Mouse (Mus musculus) kidney, adult 8-10 months (tissue): ENCODE measurements around the gene Nmral1.
"Not testable (repeated sequence)": the region's sequence is repeated elsewhere in the genome, so short reads cannot be mapped to it uniquely, and the experiment has no call there.

Source experiments
- DNase-seq, 2 experiments: peaks; one replicate each; pipeline ENCODE4 v3.0.0; 2022

The Nmral1 gene

GRCm38 (mm10) chr16:4713861-4714710 lies 5.1 kb downstream of the Nmral1 start:
- no peak for DNase-seq

GRCm38 (mm10) chr16:4711173-4711572 lies 8.0 kb downstream of the Nmral1 start:
- DNase-seq, result no peak

- DNase-seq, result no peak
Measured at GRCm38 (mm10) chr16:4705541-4705940, 13.6 kb downstream of the Nmral1 start.

- DNase-seq, result no peak
Measured at GRCm38 (mm10) chr16:4702646-4703045, 16.5 kb downstream of the Nmral1 start.

- peak; percentile 42 to 47 for DNase-seq
Measured at GRCm38 (mm10) chr16:4701211-4701610, 17.9 kb downstream of the Nmral1 start.

- not testable (repeated sequence) for DNase-seq
Measured at GRCm38 (mm10) chr16:4689371-4689770, 29.8 kb downstream of the Nmral1 start.

- DNase-seq, result no peak
Measured at GRCm38 (mm10) chr16:4684457-4684791, 34.7 kb downstream of the Nmral1 start.

GRCm38 (mm10) chr16:4683581-4684456 lies 35.3 kb downstream of the Nmral1 start:
- peak; percentile 92 to 94 for DNase-seq

- no peak for DNase-seq
Measured at GRCm38 (mm10) chr16:4683193-4683580, 36.0 kb downstream of the Nmral1 start.

GRCm38 (mm10) chr16:4682628-4683179 lies 36.5 kb downstream of the Nmral1 start:
- no peak for DNase-seq

- DNase-seq, result not testable (repeated sequence)
Measured at GRCm38 (mm10) chr16:4680922-4681455, 38.2 kb downstream of the Nmral1 start.

- DNase-seq, result peak; percentile 94 to 95
Measured at GRCm38 (mm10) chr16:4679121-4680018, 39.8 kb downstream of the Nmral1 start, which contains the start of gene Coro7. Gene Coro7, minus strand, starts transcription at chr16:4679777.

GRCm38 (mm10) chr16:4678080-4678479 lies 41.1 kb downstream of the Nmral1 start:
- DNase-seq, result no peak

GRCm38 (mm10) chr16:4676836-4677235 lies 42.3 kb downstream of the Nmral1 start:
- DNase-seq, result no peak

- no peak for DNase-seq
Measured at GRCm38 (mm10) chr16:4674091-4674490, 45.1 kb downstream of the Nmral1 start.

GRCm38 (mm10) chr16:4670317-4670716 lies 48.8 kb downstream of the Nmral1 start:
- peak in 1 of 2 experiments; percentile 46 for DNase-seq

GRCm38 (mm10) chr16:4667190-4667808 lies 51.9 kb downstream of the Nmral1 start:
- peak; percentile 84 to 91 for DNase-seq

- peak in 1 of 2 experiments; percentile 72 for DNase-seq
Measured at GRCm38 (mm10) chr16:4665726-4666125, 53.4 kb downstream of the Nmral1 start.

GRCm38 (mm10) chr16:4663806-4664205 lies 55.4 kb downstream of the Nmral1 start:
- DNase-seq, result no peak

- no peak for DNase-seq
Measured at GRCm38 (mm10) chr16:4661605-4662004, 57.6 kb downstream of the Nmral1 start.
